Mouse (Mus musculus): ENCODE results near the gene Enc1. TPM values are rescaled to one million over a fixed set of nuclear protein-coding genes. Genes with fewer than 3 reads are reported as not detected.

The Enc1 gene
- total RNA-seq, 2 experiments from 2014 or later, result 2.0 to 2.3 TPM

DNA sequence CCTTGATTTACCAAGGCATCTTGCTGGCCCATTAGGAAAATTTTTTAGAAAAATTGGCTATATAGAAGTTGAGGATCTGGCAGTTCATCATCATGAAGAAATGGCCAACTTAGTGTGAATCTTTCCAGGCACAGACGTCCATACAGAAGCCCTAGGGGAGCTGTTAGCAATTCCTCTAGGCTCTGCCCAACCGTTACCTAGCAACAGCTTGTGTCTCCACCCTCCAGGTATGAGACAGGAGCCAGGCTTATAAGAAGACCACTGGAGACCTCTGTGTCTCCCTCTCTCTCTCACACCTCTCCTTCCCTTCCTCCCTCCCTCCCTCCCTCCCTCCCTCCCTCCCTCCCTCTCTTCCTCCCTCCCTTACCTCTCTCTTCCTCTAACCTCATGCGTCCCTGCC is 49.8 kb downstream of the Enc1 start:
- no peak for ATAC-seq (ENCODE audit: poor library complexity, severe bottlenecking)

GRCm38 (mm10) chr13:97291354-97291753 is 50.4 kb downstream of the Enc1 start:
- ATAC-seq (ENCODE audit: poor library complexity, severe bottlenecking), result 0 out of 2 replicates have a peak, but pooled peaks have one; percentile 21

DNA sequence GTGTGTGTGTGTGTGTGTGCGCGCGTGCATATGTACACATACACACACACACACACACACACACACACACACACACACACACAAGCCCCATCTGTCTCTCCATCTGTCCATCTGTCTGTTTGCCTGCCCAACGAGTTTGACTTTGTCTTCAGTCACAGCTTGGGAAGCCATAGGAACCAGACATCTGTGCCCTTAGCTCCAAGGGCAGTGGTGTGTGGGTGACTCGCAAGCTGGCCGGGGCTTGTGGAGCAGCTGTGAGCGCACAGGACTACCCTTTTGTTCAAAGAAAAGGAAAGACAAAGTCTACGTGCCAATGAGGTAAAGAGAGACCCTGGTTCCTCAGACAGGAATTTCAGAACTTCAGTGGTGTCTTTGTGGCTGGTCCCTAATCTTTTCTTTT is 51.1 kb downstream of the Enc1 start:
- no peak for ATAC-seq (ENCODE audit: poor library complexity, severe bottlenecking)

- no peak for ATAC-seq (ENCODE audit: poor library complexity, severe bottlenecking)
Observed at GRCm38 (mm10) chr13:97292451-97293245, 51.7 kb downstream of the Enc1 start.

- ATAC-seq (ENCODE audit: poor library complexity, severe bottlenecking), result no peak
Observed at GRCm38 (mm10) chr13:97295101-97295852, 54.4 kb downstream of the Enc1 start.

DNA sequence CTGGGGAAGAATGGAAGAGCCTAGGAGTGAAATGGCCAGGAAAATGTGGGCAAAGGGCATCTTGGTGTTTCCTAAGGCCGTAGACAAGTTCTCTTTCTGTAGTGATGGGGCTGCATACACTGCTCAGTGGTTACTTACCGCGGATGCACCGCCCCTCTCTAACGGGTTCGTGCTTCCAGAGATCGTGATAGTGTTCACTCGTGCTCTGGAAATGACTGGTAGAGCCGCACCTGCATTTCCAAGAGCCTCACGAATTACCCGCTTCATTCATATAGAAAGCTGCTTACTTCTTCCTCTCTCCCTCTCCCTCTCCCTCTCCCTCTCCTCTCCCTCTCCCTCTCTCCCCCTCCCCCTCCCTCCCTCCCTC is 54.9 kb downstream of the Enc1 start:
- no peak for ATAC-seq (ENCODE audit: poor library complexity, severe bottlenecking)

GRCm38 (mm10) chr13:97296281-97296680 is 55.4 kb downstream of the Enc1 start:
- no peak for ATAC-seq (ENCODE audit: poor library complexity, severe bottlenecking)

DNA sequence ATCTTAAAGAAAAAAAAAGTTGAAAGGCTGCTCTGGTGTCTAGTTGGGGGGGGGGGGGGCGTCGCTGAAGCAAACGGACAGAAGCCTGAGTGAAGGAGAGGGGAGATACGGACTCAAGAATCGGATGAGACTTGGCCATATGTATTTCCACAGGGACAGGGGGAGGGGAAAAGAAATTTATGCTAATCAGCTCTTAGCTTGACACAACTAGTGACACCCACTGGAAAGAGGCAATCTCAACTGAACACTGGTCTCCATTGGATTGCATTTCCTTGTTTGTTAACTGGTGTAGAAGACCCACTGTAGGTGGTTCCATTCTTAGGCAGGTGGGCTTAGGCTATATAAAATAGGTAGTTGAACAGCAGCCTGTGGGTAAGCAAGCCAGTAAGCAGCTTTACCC is 55.9 kb downstream of the Enc1 start:
- ATAC-seq (ENCODE audit: poor library complexity, severe bottlenecking), result no peak

GRCm38 (mm10) chr13:97297418-97298050 is 56.6 kb downstream of the Enc1 start:
- ATAC-seq (ENCODE audit: poor library complexity, severe bottlenecking), result no peak

GRCm38 (mm10) chr13:97298896-97299295 is 58.0 kb downstream of the Enc1 start:
- no peak for ATAC-seq (ENCODE audit: poor library complexity, severe bottlenecking)

DNA sequence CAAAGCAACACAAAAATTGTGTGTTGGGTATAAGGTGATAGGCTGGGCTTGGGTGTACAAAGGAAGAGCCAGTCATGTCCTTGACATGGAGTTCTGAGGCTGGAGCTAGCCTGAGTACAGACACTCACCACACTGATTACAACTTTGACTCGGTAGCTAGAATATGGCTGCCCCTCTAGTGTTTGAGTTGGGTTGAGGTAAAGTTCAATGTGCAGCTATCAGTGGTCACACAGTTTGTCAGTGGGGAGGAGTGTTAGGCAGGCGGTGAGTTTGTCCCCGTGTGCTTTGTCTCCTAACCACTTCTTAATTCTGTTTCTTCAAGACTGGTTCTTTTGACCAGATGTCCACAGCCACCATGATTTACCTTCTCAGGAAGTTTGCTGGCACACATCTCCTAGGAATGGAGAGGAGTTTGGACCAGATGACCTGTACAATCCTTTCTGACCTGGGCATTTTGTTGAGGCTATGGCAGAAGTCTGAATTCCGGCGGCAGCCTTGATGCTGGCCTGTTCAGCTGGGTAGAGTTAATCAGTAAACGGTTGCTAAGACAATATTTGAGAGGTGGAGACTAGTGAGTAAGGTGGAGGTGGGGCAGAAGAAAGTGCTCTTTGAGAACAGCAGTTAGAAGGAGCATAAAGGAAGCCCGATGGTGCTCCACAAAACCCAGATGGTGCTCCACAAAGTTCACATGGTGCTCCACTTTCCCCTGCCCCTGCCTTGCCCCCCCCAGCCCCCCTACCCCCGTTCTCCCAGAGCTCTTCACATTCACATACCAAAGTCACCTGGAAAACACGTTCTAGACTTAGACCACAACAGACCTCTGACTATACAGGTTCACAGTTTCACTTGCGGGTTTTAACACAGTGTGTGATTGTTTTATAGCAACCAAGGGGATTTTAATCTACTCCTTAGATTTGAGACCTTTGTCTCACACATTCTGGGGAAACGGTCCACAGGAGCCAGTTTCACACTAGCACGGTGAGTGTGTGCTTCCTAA is 59.3 kb downstream of the Enc1 start:
- ATAC-seq (ENCODE audit: poor library complexity, severe bottlenecking), result no peak

Other genes with a start within 250 kb of the Enc1 start
- not detected in 2 replicates for gene 1700029F12Rik, start 206.7 kb upstream of the Enc1 start, total RNA-seq (2015)
- not detected in 2 replicates for gene 1700029F12Rik, start 206.7 kb upstream of the Enc1 start, total RNA-seq (2017)
- gene Fam169a, start 173.8 kb upstream of the Enc1 start, total RNA-seq (2015), result 0.05 TPM in 1 of 2 replicates, not detected in the other
- gene Fam169a, start 173.8 kb upstream of the Enc1 start, total RNA-seq (2017), result 0.20 and 0.29 TPM in 2 replicates
- gene Gm6169, start 141.9 kb upstream of the Enc1 start, total RNA-seq (2015), result 37.0 and 37.2 TPM in 2 replicates
- gene Gm6169, start 141.9 kb upstream of the Enc1 start, total RNA-seq (2017), result 7.2 and 8.5 TPM in 2 replicates
- gene Gfm2, start 103.2 kb upstream of the Enc1 start, total RNA-seq (2015), result 11.4 and 14.5 TPM in 2 replicates
- gene Gfm2, start 103.2 kb upstream of the Enc1 start, total RNA-seq (2017), result 20.7 and 29.1 TPM in 2 replicates
- gene Nsa2, start 103.2 kb upstream of the Enc1 start, total RNA-seq (2015), result 225 and 248 TPM in 2 replicates
- 333 and 335 TPM in 2 replicates for gene Nsa2, start 103.2 kb upstream of the Enc1 start, total RNA-seq (2017)
- 160 and 202 TPM in 2 replicates for gene Hexb, start 42.7 kb upstream of the Enc1 start, total RNA-seq (2015)
- 125 and 139 TPM in 2 replicates for gene Hexb, start 42.7 kb upstream of the Enc1 start, total RNA-seq (2017)